Mouse (Mus musculus): Measurements from ENCODE around the gene Dop1b.

GRCm38 (mm10) chr16:93819325-93819696 lies 107.6 kb downstream of the Dop1b start:
- TF ChIP-seq CTCF (IDR thresholded peaks at IDR 0.05; ENCODE audit: extremely low read depth, insufficient read depth, insufficient read length, insufficient replicate concordance) (no peak), POLR2A (IDR thresholded peaks at IDR 0.05; ENCODE audit: low read depth, low read length) (no peak)

All from spleen, adult 2 months (tissue).